Mouse (Mus musculus): ENCODE measurements around the gene Camsap2. TPM values are rescaled to one million over a fixed set of nuclear protein-coding genes. Genes with fewer than 3 reads are reported as not detected.

Camsap2 gene
- polyA plus RNA-seq, 2 experiments: 8.8 to 10.3 TPM

DNA sequence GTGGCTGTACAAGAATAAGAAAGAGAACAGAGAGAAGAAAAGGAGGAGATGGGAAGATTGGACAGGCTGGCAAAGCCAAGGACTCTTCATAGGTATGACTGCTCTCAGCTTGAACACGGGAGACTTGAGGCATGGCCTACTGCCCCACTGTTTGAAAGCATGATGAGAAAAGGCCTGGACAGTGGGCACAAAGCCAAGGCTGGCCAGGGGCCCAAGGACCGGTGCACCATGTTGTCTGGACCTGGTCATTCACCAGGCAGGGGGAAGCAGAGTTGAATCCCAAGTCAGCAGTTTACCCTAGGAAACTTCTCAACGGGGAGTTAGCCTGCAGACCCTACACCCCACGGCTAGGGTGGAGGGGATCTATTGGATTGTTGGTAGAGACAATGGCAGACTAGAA lies 118.0 kb downstream of the Camsap2 start:
- TF ChIP-seq EP300 (IDR thresholded peaks at IDR 0.05; ENCODE audit: low read depth) (no peak), CTCF (IDR thresholded peaks at IDR 0.05; ENCODE audit: low read depth) (no peak)
- H3K27ac ChIP-seq: no peak overlapping the region

DNA sequence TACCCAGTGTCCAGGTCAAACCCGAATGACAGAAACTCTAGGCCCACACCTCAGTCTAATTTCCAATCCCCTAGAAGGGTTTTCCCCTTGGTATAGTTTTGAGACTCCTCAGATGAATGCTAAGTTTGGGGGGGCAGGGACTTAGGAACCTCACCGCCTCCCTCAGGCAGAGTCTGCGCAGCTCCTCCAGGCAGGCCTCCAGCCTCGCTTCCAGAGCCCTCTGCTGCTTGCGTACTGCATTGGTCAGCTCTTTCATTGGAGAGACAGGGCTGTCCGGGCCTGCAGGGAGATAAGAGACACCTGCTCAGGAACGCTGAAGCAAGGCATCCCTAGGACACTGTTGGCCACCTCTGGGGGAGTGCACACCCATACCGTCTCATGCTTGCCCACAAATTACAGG lies 119.3 kb downstream of the Camsap2 start:
- Histone ChIP-seq H3K4me3 (ENCODE audit: insufficient read depth in 1 of 2, low read depth in 2 of 2, low read length in 2 of 2) (no peak overlapping the region), H3K9me3 (ENCODE audit: control insufficient read depth, low read length) (no peaks in the 10 kb centered on the region), H3K9ac (replicated peaks) (no peak overlapping the region), H3K4me1 (replicated peaks; ENCODE audit: control insufficient read depth in 2 of 2, insufficient read depth in 2 of 2, low read length in 1 of 2) (peaks cover 0 to 12% of the 10 kb centered on the region in 2 experiments; a peak in 2 of 4 replicates), H3K4me2 (ENCODE audit: low read depth) (no peak overlapping the region), H3K36me3 (replicated peaks; ENCODE audit: control insufficient read depth, insufficient read depth, low read depth) (no peaks in the 10 kb centered on the region), H3K27ac (no peak overlapping the region), H3K27me3 (ENCODE audit: control insufficient read depth, insufficient read depth, low read length) (peaks cover 13% of the 10 kb centered on the region)
- TF ChIP-seq EP300 (IDR thresholded peaks at IDR 0.05; ENCODE audit: low read depth) (no peak), CTCF (IDR thresholded peaks at IDR 0.05; ENCODE audit: low read depth) (no peak)
- DNase-seq (ENCODE audit: low read depth in 3 of 3, low spot score in 3 of 3): no peak
- ATAC-seq (ENCODE audit: insufficient read depth): no peak
- 69% methylated on average over 8 of the region's 8 CpGs for WGBS (ENCODE audit: insufficient replicate concordance)

More for the DNA sequence above, 118.0 kb downstream of the Camsap2 start:
- no peaks in the 10 kb centered on the region for H3K36me3 ChIP-seq (replicated peaks; ENCODE audit: control insufficient read depth, insufficient read depth, low read depth)
- DNase-seq (ENCODE audit: low read depth in 3 of 3, low spot score in 3 of 3) (no peak), ATAC-seq (ENCODE audit: insufficient read depth) (no peak)
- H3K27me3 ChIP-seq (ENCODE audit: control insufficient read depth, insufficient read depth, low read length): peaks cover 25% of the 10 kb centered on the region
- 49% methylated on average over 4 of the region's 4 CpGs for WGBS (ENCODE audit: insufficient replicate concordance)
- H3K4me3 ChIP-seq (ENCODE audit: insufficient read depth in 1 of 2, low read depth in 2 of 2, low read length in 2 of 2): no peak overlapping the region
- no peak overlapping the region for H3K9ac ChIP-seq (replicated peaks)
- H3K4me1 ChIP-seq (replicated peaks; ENCODE audit: control insufficient read depth in 2 of 2, insufficient read depth in 2 of 2, low read length in 1 of 2): peaks cover 0 to 12% of the 10 kb centered on the region in 2 experiments; a peak in 2 of 4 replicates
- no peaks in the 10 kb centered on the region for H3K9me3 ChIP-seq (ENCODE audit: control insufficient read depth, low read length)
- H3K4me2 ChIP-seq (ENCODE audit: low read depth): no peak overlapping the region

DNA sequence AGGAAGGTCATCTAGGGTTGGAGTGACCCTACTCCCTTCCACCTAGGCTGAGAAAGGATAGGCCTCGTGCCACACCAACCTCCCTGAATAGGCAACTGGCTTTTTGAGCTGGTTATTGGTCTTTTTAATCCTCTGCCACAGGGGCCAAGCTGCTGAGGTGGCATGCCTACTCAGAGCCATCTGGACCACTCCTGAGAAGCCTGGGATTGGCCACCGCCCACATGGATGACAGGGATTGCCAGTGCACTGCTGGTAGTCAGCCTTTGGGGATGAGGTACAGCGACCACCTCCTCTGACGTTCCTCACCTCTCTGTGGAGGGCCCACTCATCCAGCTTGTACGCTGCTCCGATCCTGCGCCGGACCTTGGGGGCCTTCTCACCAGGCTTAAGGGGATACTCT lies 120.1 kb downstream of the Camsap2 start:
- DNase-seq (ENCODE audit: low read depth in 3 of 3, low spot score in 3 of 3) (no peak), ATAC-seq (ENCODE audit: insufficient read depth) (no peak)
- H3K9me3 ChIP-seq (ENCODE audit: control insufficient read depth, low read length): no peaks in the 10 kb centered on the region
- TF ChIP-seq EP300 (IDR thresholded peaks at IDR 0.05; ENCODE audit: low read depth) (no peak), CTCF (IDR thresholded peaks at IDR 0.05; ENCODE audit: low read depth) (no peak)
- no peaks in the 10 kb centered on the region for H3K36me3 ChIP-seq (replicated peaks; ENCODE audit: control insufficient read depth, insufficient read depth, low read depth)
- WGBS (ENCODE audit: insufficient replicate concordance): 74% methylated on average over 8 of the region's 8 CpGs
- H3K4me1 ChIP-seq (replicated peaks; ENCODE audit: control insufficient read depth in 2 of 2, insufficient read depth in 2 of 2, low read length in 1 of 2): peaks cover 0 to 12% of the 10 kb centered on the region in 2 experiments; a peak in 2 of 4 replicates
- H3K27ac ChIP-seq: no peak overlapping the region
- no peak overlapping the region for H3K4me3 ChIP-seq (ENCODE audit: insufficient read depth in 1 of 2, low read depth in 2 of 2, low read length in 2 of 2)
- H3K9ac ChIP-seq (replicated peaks): no peak overlapping the region
- peaks cover 6% of the 10 kb centered on the region for H3K27me3 ChIP-seq (ENCODE audit: control insufficient read depth, insufficient read depth, low read length)
- no peak overlapping the region for H3K4me2 ChIP-seq (ENCODE audit: low read depth)

DNA sequence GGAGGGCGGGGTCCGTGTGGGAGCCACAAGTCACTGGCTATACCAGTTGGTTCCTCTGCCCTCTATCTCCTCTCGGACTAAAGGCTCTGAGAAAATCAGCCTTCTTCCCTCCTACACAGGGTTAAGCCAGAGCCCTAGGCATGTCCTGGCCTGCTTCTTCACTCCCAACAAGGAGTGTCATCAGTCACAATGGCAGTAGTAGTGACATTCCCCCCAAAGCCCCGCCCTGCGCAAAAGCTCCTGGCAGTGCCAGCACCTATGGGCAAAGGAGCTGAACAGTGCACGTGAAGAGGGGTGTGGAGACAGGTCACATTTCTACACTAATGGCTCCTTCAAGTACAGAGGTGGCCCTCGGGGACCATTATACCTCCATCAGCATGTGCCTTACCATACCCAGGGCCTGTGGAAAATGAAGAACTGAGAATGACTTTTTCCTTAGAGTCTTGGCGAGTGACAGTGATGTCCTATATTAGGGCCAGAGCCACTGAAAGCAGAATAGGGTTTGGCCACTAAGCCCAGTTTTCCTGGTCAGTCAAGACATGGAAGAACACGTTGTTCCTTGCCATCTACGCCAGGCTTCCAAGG lies 122.1 kb downstream of the Camsap2 start:
- 68% methylated on average over 10 of the region's 10 CpGs for WGBS (ENCODE audit: insufficient replicate concordance)
- H3K4me3 ChIP-seq (ENCODE audit: insufficient read depth in 1 of 2, low read depth in 2 of 2, low read length in 2 of 2): no peak overlapping the region
- H3K9me3 ChIP-seq (ENCODE audit: control insufficient read depth, low read length): no peaks in the 10 kb centered on the region
- H3K4me1 ChIP-seq (replicated peaks; ENCODE audit: control insufficient read depth in 2 of 2, insufficient read depth in 2 of 2, low read length in 1 of 2): peaks cover 0 to 8% of the 10 kb centered on the region in 2 experiments; a peak in 2 of 4 replicates
- DNase-seq (ENCODE audit: low read depth in 3 of 3, low spot score in 3 of 3) (no peak), ATAC-seq (ENCODE audit: insufficient read depth) (no peak)
- H3K27me3 ChIP-seq (ENCODE audit: control insufficient read depth, insufficient read depth, low read length): no peaks in the 10 kb centered on the region
- H3K9ac ChIP-seq (replicated peaks): no peak overlapping the region
- no peak overlapping the region for H3K4me2 ChIP-seq (ENCODE audit: low read depth)
- H3K27ac ChIP-seq: no peak overlapping the region
- H3K36me3 ChIP-seq (replicated peaks; ENCODE audit: control insufficient read depth, insufficient read depth, low read depth): no peaks in the 10 kb centered on the region
- TF ChIP-seq CTCF (IDR thresholded peaks at IDR 0.05; ENCODE audit: low read depth): no peak
- TF ChIP-seq EP300 (IDR thresholded peaks at IDR 0.05; ENCODE audit: low read depth): no peak

DNA sequence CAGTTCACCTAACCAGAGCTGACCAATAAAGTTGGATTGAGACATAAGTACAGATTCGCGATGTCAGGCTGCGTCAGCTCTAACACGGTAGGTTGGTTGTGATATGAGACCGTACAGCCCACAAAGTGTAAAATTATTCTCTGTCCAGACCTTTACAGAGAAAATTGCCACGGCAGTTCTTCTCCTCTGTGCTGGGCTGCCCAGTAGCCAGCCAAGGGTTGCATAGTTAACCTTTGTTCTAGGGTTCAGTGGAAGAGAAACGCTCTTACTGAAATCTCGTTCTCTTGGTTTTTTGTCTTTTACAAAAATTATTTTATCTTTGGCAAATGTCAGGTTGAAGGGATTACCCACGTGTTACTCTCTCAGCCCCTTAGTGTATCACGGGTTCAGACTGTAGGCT lies 123.5 kb downstream of the Camsap2 start:
- Histone ChIP-seq H3K27ac (no peak overlapping the region), H3K27me3 (ENCODE audit: control insufficient read depth, insufficient read depth, low read length) (no peaks in the 10 kb centered on the region), H3K4me1 (replicated peaks; ENCODE audit: control insufficient read depth in 2 of 2, insufficient read depth in 2 of 2, low read length in 1 of 2) (no peaks in the 10 kb centered on the region), H3K36me3 (replicated peaks; ENCODE audit: control insufficient read depth, insufficient read depth, low read depth) (no peaks in the 10 kb centered on the region), H3K4me3 (ENCODE audit: insufficient read depth in 1 of 2, low read depth in 2 of 2, low read length in 2 of 2) (no peak overlapping the region), H3K9ac (replicated peaks) (no peak overlapping the region), H3K9me3 (ENCODE audit: control insufficient read depth, low read length) (no peaks in the 10 kb centered on the region), H3K4me2 (ENCODE audit: low read depth) (no peak overlapping the region)
- WGBS (ENCODE audit: insufficient replicate concordance): 69% methylated on average over 10 of the region's 10 CpGs
- no peak for TF ChIP-seq EP300 (IDR thresholded peaks at IDR 0.05; ENCODE audit: low read depth)
- TF ChIP-seq CTCF (IDR thresholded peaks at IDR 0.05; ENCODE audit: low read depth): no peak
- DNase-seq (ENCODE audit: low read depth in 3 of 3, low spot score in 3 of 3): no peak
- no peak for ATAC-seq (ENCODE audit: insufficient read depth)

Measured in liver, embryonic 14.5 days (tissue).